In the genomic region with DNA sequence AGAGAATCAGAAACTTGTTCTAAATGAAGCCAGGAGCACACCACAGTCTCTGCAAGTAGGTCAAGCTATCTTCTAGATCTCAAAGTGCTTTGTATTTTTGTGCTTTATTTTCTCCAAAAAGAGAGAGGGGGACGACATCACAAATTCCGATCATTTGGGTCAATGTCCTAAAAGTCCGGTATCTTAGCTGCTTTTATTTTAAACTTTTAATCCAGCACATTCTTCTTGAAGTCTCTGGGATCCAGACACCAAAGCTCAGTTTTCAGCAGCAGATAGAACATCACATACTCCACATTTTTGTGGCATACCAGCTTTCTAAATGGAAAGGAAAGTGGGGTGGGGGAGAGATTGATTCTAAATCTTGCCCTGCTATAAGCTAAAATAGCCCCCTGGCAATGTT, we compare ENCODE assay signal across 22 mouse cellular contexts.
A peak's percentile ranks its signal among the peaks of the same experiment; 100 is the strongest.
DNase-seq lines count a peak whose midpoint lies in the region; ATAC-seq and TF ChIP-seq lines count a peak whose summit lies in the region.
"Had no signal": no experiment of that assay in that cellular context is flagged by ENCODE, and none has a peak within 500 bp of the region (broad histone marks: within the 10 kb centered on the region; RNA-seq: fewer than 3 reads in every experiment).

No protein-coding gene starts in this region.

- no peaks in the 10 kb centered on the region for H3K9me3 ChIP-seq in heart, embryonic 13.5 days
- H3K9me3 ChIP-seq in embryonic facial prominence, embryonic 13.5 days = no peaks in the 10 kb centered on the region
- H3K9me3 ChIP-seq: forebrain, embryonic 13.5 days; hindbrain, embryonic 13.5 days; liver, embryonic 12.5 days; megakaryocyte, embryonic 14.5 days; neural tube, embryonic 13.5 days had no signal

- H3K27ac ChIP-seq in heart, embryonic 13.5 days (replicated peaks) = peak overlapping the region; percentile 86
- peak overlapping the region; percentile 79 for H3K27ac ChIP-seq in layer of hippocampus, adult 2 months
- H3K27ac ChIP-seq in embryonic facial prominence, embryonic 13.5 days = peak overlapping the region; percentile 52
- peak overlapping the region; percentile 95 for H3K27ac ChIP-seq in embryonic fibroblast, embryonic 13.5 days (ENCODE audit: insufficient read depth, low read length)
- H3K27ac ChIP-seq: forebrain, embryonic 13.5 days; hindbrain, embryonic 13.5 days; kidney, postnatal 0 days; liver, embryonic 12.5 days; neural tube, embryonic 13.5 days had no signal

- peaks cover 80% of the 10 kb centered on the region for H3K4me1 ChIP-seq in heart, embryonic 13.5 days
- H3K4me1 ChIP-seq in embryonic facial prominence, embryonic 13.5 days = peaks cover 18% of the 10 kb centered on the region
- H3K4me1 ChIP-seq in embryonic fibroblast, embryonic 13.5 days (ENCODE audit: control insufficient read depth, insufficient read depth, low read length) = peaks cover 17% of the 10 kb centered on the region
- H3K4me1 ChIP-seq: hindbrain, embryonic 13.5 days; liver, embryonic 12.5 days; megakaryocyte, embryonic 14.5 days; neural tube, embryonic 13.5 days had no signal

- H3K27me3 ChIP-seq in heart, embryonic 13.5 days (replicated peaks) = no peaks in the 10 kb centered on the region
- H3K27me3 ChIP-seq in embryonic facial prominence, embryonic 13.5 days = no peaks in the 10 kb centered on the region
- H3K27me3 ChIP-seq: forebrain, embryonic 13.5 days; hindbrain, embryonic 13.5 days; liver, embryonic 12.5 days; megakaryocyte, embryonic 14.5 days; neural tube, embryonic 13.5 days had no signal

- no peak for ATAC-seq in heart, embryonic 13.5 days (ENCODE audit: extremely low read depth, insufficient number of reproducible peaks, low FRiP score, low TSS enrichment)
- no peak for ATAC-seq in embryonic facial prominence, embryonic 13.5 days (ENCODE audit: insufficient number of reproducible peaks, insufficient read depth, low FRiP score, low TSS enrichment, low read depth)
- ATAC-seq: activated CD4-positive, CD25-positive, alpha-beta regulatory T cell, adult 4 months; forebrain, embryonic 13.5 days; liver, embryonic 12.5 days had no signal

- no peak overlapping the region for H3K9ac ChIP-seq in heart, embryonic 13.5 days
- no peak overlapping the region for H3K9ac ChIP-seq in embryonic facial prominence, embryonic 13.5 days
- H3K9ac ChIP-seq: forebrain, embryonic 13.5 days; hindbrain, embryonic 13.5 days; liver, embryonic 12.5 days; neural tube, embryonic 13.5 days had no signal

- H3K4me3 ChIP-seq in heart, embryonic 13.5 days = no peak overlapping the region
- H3K4me3 ChIP-seq in layer of hippocampus, adult 2 months = no peak overlapping the region
- no peak overlapping the region for H3K4me3 ChIP-seq in embryonic facial prominence, embryonic 13.5 days
- H3K4me3 ChIP-seq in embryonic fibroblast, embryonic 13.5 days (ENCODE audit: insufficient read depth, low read length) = no peak overlapping the region
- H3K4me3 ChIP-seq: erythroblast, embryonic 14.5 days; forebrain, embryonic 13.5 days; hindbrain, embryonic 13.5 days; liver, embryonic 12.5 days; megakaryocyte, embryonic 14.5 days; neural tube, embryonic 13.5 days had no signal

- intact Hi-C loops in heart, postnatal 10 days (cut with DNase I) = no loop called here

- WGBS in heart, embryonic 13.5 days = 47% methylated on average over 3 of the region's 3 CpGs
- 39% methylated on average over 3 of the region's 3 CpGs for WGBS in embryonic facial prominence, embryonic 13.5 days

- peak overlapping the region; percentile 33 for H3K4me2 ChIP-seq in heart, embryonic 13.5 days
- no peak overlapping the region for H3K4me2 ChIP-seq in embryonic facial prominence, embryonic 13.5 days
- H3K4me2 ChIP-seq: forebrain, embryonic 13.5 days; hindbrain, embryonic 13.5 days; liver, embryonic 12.5 days; neural tube, embryonic 13.5 days had no signal

- no peak for DNase-seq in heart, postnatal 10 days
- DNase-seq in layer of hippocampus, adult 2 months (ENCODE audit: low spot score in 2 of 2) = no peak
- DNase-seq in layer of hippocampus, postnatal 14 days (ENCODE audit: low spot score in 2 of 2) = no peak
- no peak for DNase-seq in frontal cortex, postnatal 25 days (ENCODE audit: low spot score in 2 of 2)
- DNase-seq: adrenal gland, postnatal 14 days; cerebellum, adult 2 months; cerebellum, postnatal 25 days; kidney, adult 2 months; lung, adult 2 months; lung, postnatal 36 days; midbrain, embryonic 14.5 days had no signal

- H3K36me3 ChIP-seq in heart, embryonic 13.5 days = no peaks in the 10 kb centered on the region; the same call in 1 of the 2 replicates
- no peaks in the 10 kb centered on the region for H3K36me3 ChIP-seq in embryonic facial prominence, embryonic 13.5 days
- H3K36me3 ChIP-seq: hindbrain, embryonic 13.5 days; liver, embryonic 12.5 days; neural tube, embryonic 13.5 days had no signal

- no peak for TF ChIP-seq POLR2A in embryonic fibroblast, embryonic 13.5 days (IDR thresholded peaks at IDR 0.05; ENCODE audit: low read depth, low read length)

- TF ChIP-seq CTCF in layer of hippocampus, adult 2 months (conservative IDR thresholded peaks at IDR 0.05) = no peak
- TF ChIP-seq CTCF in embryonic fibroblast, embryonic 13.5 days (IDR thresholded peaks at IDR 0.05; ENCODE audit: borderline replicate concordance, insufficient read depth, low read length) = no peak
